Mouse (Mus musculus): ENCODE data around the gene S100a14.

DNA sequence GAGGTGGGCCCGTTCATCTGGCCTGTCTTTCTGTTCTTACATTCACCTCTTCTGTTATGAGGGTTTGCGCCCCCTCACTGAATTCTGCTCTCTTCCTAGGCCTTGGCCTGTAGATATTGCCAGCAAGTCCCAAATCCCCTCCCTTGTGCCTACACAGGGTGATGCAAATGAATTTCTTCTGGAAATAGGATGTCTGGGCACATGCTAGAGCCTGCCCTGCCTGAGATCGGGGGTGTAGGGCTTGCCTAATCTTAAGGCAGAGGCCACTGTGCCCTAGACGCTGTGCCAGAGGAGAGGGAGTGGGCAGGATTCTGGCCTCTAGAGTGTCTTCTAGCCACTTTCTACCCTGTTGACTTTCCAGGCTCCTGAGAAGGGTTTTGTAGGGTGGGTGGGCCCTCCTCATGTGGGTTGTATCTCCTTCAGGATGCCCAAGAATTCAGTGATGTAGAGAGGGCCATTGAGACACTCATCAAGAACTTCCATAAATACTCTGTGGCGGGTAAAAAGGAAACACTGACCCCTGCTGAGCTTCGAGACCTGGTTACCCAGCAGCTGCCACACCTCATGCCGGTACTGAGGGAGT lies 726 bp downstream of the S100a14 start:
- TF ChIP-seq POLR2A (IDR thresholded peaks at IDR 0.05; ENCODE audit: control insufficient read depth in 1 of 2, insufficient read depth in 1 of 2, low read depth in 1 of 2, low read length in 2 of 2, poor library complexity in 1 of 2) (no peak), CTCF (IDR thresholded peaks at IDR 0.05 in 2 of 3, conservative IDR thresholded peaks at IDR 0.05 in 1 of 3; ENCODE audit: control insufficient read depth in 1 of 3, insufficient read depth in 1 of 3, low read depth in 2 of 3, low read length in 3 of 3, poor library complexity in 1 of 3, severe bottlenecking in 1 of 3) (no peak), ZNF384 (IDR thresholded peaks at IDR 0.05; ENCODE audit: low read depth, low read length) (no peak), POLR2AphosphoS2 (IDR thresholded peaks at IDR 0.05; ENCODE audit: low read length) (no peak), ZKSCAN1 (IDR thresholded peaks at IDR 0.05; ENCODE audit: low read depth, low read length) (no peak), NELFE (IDR thresholded peaks at IDR 0.05; ENCODE audit: low read depth, low read length) (no peak), ZC3H11A (IDR thresholded peaks at IDR 0.05; ENCODE audit: low read depth, low read length) (no peak), NRF1 (IDR thresholded peaks at IDR 0.05; ENCODE audit: insufficient read depth, low read depth, low read length, poor library complexity, severe bottlenecking) (no peak), E2F4 (IDR thresholded peaks at IDR 0.05; ENCODE audit: borderline replicate concordance, low read depth, low read length) (no peak), KAT2A (conservative IDR thresholded peaks at IDR 0.05; ENCODE audit: low read depth, low read length) (no peak), JUND (IDR thresholded peaks at IDR 0.05; ENCODE audit: low read depth, low read length) (no peak)
